Mouse (Mus musculus): ENCODE results near the gene Nes.

- TF ChIP-seq CTCF (IDR thresholded peaks at IDR 0.05) (no peak), EP300 (IDR thresholded peaks at IDR 0.05) (no peak)
These were observed 23.6 kb upstream of the Nes start for GRCm38 (mm10) chr3:87947056-87947810.
